Mouse (Mus musculus) erythroblast, embryonic 14.5 days (primary cell): ENCODE results near the gene Fam167b. TPM values are rescaled to one million over a fixed set of nuclear protein-coding genes. Genes with fewer than 3 reads are reported as not detected.

ENCODE experiments used
- H3K27me3 ChIP-seq: 2 replicates; pipeline ENCODE4 v1.6.1; 2012; ENCODE audit warnings: inconsistent platforms; ENCODE audit not compliant: control insufficient read depth
- H3K36me3 ChIP-seq: 2 replicates; pipeline ENCODE4 v1.6.1; 2012; ENCODE audit warnings: mild to moderate bottlenecking, inconsistent platforms; ENCODE audit not compliant: control insufficient read depth
- H3K4me1 ChIP-seq: 2 replicates; pipeline ENCODE4 v1.6.1; 2012; ENCODE audit warnings: inconsistent platforms; ENCODE audit not compliant: control insufficient read depth
- H3K4me3 ChIP-seq: replicated peaks from 2 replicates; pipeline ENCODE3; 2012; ENCODE audit warnings: moderate library complexity, mild to moderate bottlenecking, inconsistent platforms
- H3K9me3 ChIP-seq: 2 replicates; pipeline ENCODE4 v1.6.1; 2012; ENCODE audit warnings: low read length, inconsistent platforms, mixed read lengths; ENCODE audit not compliant: control insufficient read depth
- GATA1 ChIP-seq: IDR thresholded peaks from 2 replicates; pipeline ENCODE4 v1.6.1; 2012; ENCODE audit warnings: low read length, inconsistent platforms, mixed read lengths
- TAL1 ChIP-seq: IDR thresholded peaks from 3 replicates; pipeline ENCODE4 v1.6.1; 2012; ENCODE audit warnings: low read length, inconsistent platforms, mixed read lengths
- polyA plus RNA-seq: library from polyadenylated mRNA; stranded (reverse); fragments of >175 nt; gene quantifications from 2 replicates; pipeline ENCODE4 v1.2.3, GENCODE M21; 2012

The Fam167b gene
- polyA plus RNA-seq, 1 experiment, result not detected

- Histone ChIP-seq H3K36me3 (peaks cover 3% of the 10 kb centered on the region), H3K4me3 (no peak overlapping the region), H3K27me3 (no peaks in the 10 kb centered on the region), H3K9me3 (no peaks in the 10 kb centered on the region), H3K4me1 (peaks cover 31% of the 10 kb centered on the region)
- TF ChIP-seq TAL1 (no peak), GATA1 (no peak)
Measured at GRCm38 (mm10) chr4:129584370-129584769, 6.0 kb upstream of the Fam167b start.

DNA sequence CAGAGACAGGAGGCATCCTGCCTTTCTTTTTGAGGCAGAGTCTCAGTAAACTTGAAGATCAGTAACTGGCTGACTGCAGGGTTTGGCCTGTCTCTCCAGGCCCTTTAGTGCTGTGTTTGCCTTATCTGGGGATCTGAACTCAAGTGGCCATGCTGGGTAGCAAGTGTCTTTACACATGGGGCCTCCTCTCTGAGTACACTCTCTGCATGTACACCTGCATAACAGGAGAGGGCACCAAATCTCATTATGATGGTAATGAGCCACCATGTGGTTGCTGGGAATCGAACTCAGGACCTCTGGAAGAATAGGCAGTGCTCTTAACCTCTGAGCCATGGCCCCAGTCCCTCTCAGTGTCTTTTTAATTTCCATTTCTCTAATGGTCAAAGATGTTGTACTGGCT is 3.9 kb upstream of the Fam167b start:
- TF ChIP-seq GATA1 (peak; percentile 43), TAL1 (no peak)
- no peaks in the 10 kb centered on the region for H3K9me3 ChIP-seq
- H3K4me1 ChIP-seq, result peaks cover 18% of the 10 kb centered on the region
- no peaks in the 10 kb centered on the region for H3K36me3 ChIP-seq
- H3K27me3 ChIP-seq, result peaks cover 11% of the 10 kb centered on the region
- H3K4me3 ChIP-seq, result no peak overlapping the region

GRCm38 (mm10) chr4:129580347-129580746 is 2.0 kb upstream of the Fam167b start:
- Histone ChIP-seq H3K36me3 (no peaks in the 10 kb centered on the region), H3K4me1 (peaks cover 20% of the 10 kb centered on the region), H3K27me3 (peaks cover 25% of the 10 kb centered on the region), H3K4me3 (no peak overlapping the region), H3K9me3 (no peaks in the 10 kb centered on the region)
- TF ChIP-seq TAL1 (no peak), GATA1 (no peak)

- Histone ChIP-seq H3K4me3 (no peak overlapping the region), H3K36me3 (no peaks in the 10 kb centered on the region), H3K9me3 (no peaks in the 10 kb centered on the region), H3K4me1 (peaks cover 16% of the 10 kb centered on the region), H3K27me3 (peaks cover 40% of the 10 kb centered on the region)
- TF ChIP-seq GATA1 (no peak), TAL1 (no peak)
Measured at GRCm38 (mm10) chr4:129577688-129578087, 661 bp downstream of the Fam167b start.

DNA sequence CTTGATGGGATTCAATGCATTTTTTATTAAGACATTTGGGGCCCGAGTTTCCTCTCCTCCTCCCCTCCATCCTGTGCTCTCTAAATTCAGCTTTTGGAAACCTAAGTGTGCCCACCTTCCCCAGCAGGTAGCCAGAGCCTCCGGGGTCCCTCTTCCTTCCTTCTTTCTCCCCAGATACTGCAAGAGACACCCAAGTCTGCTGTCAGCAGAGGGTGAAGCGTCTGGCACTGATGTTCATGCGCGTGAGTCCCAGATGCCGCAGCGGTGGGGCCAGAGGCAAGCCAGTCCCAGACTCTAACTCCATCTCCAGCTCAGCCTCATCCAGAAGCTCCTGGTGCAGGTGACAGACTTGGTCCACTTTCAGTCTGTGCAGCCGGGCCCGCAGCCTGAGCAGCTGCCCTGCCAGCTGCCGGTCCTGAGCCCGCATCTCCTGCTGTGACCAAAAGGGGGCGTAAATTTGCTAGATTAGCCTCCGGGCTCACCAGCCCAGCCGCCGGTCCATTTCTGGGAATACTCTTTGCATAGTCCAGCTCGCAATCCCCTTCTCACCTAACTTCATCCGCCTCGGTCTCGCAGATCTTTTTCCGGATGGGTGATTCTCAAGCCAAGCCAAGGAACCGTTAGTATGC is 1.4 kb downstream of the Fam167b start:
- TF ChIP-seq TAL1, result no peak
- TF ChIP-seq GATA1, result no peak
- no peaks in the 10 kb centered on the region for H3K36me3 ChIP-seq
- H3K27me3 ChIP-seq, result peaks cover 42% of the 10 kb centered on the region
- H3K4me1 ChIP-seq, result peaks cover 14% of the 10 kb centered on the region
- H3K4me3 ChIP-seq, result no peak overlapping the region
- no peaks in the 10 kb centered on the region for H3K9me3 ChIP-seq

- H3K36me3 ChIP-seq, result no peaks in the 10 kb centered on the region
- peaks cover 12% of the 10 kb centered on the region for H3K4me1 ChIP-seq
- TF ChIP-seq TAL1 (no peak), GATA1 (no peak)
- H3K4me3 ChIP-seq, result no peak overlapping the region
- no peaks in the 10 kb centered on the region for H3K9me3 ChIP-seq
- H3K27me3 ChIP-seq, result peaks cover 42% of the 10 kb centered on the region
Measured at GRCm38 (mm10) chr4:129575171-129575844, 3.0 kb downstream of the Fam167b start.

GRCm38 (mm10) chr4:129573430-129573829 is 4.9 kb downstream of the Fam167b start, which contains the start of gene Lck:
Gene Lck, minus strand, starts transcription at chr4:129573641.
- Histone ChIP-seq H3K9me3 (no peaks in the 10 kb centered on the region), H3K36me3 (no peaks in the 10 kb centered on the region), H3K27me3 (peaks cover 39% of the 10 kb centered on the region), H3K4me1 (peaks cover 10% of the 10 kb centered on the region), H3K4me3 (no peak within 1 kb of the TSS)
- TF ChIP-seq TAL1 (no peak), GATA1 (no peak)

DNA sequence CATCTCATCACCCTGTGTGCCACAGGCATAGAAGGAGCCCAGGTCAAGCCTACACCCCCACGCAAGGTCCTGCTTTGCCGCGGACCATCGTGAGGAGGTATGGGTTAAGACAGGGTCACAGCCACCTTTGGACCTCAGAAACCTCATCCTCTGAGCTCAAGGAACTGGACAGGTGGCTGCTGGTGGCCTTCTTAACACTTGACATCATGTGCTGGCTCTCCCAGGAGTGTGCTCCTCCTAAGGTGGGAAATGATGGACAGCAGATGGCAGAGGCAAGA is 5.3 kb downstream of the Fam167b start:
- Histone ChIP-seq H3K4me1 (peaks cover 10% of the 10 kb centered on the region), H3K9me3 (no peaks in the 10 kb centered on the region), H3K4me3 (no peak overlapping the region), H3K27me3 (peaks cover 35% of the 10 kb centered on the region), H3K36me3 (no peaks in the 10 kb centered on the region)
- TF ChIP-seq TAL1, result no peak
- no peak for TF ChIP-seq GATA1

- TF ChIP-seq GATA1 (no peak), TAL1 (no peak)
- H3K4me1 ChIP-seq, result peaks cover 10% of the 10 kb centered on the region
- peaks cover 32% of the 10 kb centered on the region for H3K27me3 ChIP-seq
- no peak overlapping the region for H3K4me3 ChIP-seq
- H3K36me3 ChIP-seq, result no peaks in the 10 kb centered on the region
- H3K9me3 ChIP-seq, result no peaks in the 10 kb centered on the region
Measured at GRCm38 (mm10) chr4:129572236-129573092, 5.9 kb downstream of the Fam167b start.
